Mouse (Mus musculus): ENCODE measurements at regions not wholly inside any gene's neighbourhood (a gene's known extent, or its start where the extent isn't known, plus 50 kb on each side); places are given as distances from the start of the nearest gene placed in this dataset.

DNA sequence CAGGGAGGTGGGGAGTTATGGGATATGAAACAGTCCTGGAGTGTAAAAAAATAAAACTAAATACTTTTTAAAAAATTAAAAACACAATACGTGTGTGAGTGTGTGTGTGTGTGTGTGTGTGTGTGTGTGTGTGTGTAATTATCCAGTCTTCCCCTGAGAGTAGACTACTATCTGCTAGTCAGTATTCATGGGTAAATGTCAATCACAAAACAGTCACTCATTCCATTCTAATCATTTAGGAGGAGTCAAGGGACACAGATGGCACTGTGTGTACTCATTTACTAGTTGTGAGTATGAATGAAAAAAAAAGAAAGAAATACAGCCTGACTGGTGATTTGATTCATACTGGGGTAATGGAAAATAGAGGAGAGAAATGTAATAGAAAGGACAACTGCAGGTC is 226.5 kb downstream of the Mpdz start:
- DNase-seq, result no peak

GRCm38 (mm10) chr4:81217979-81218378 is 224.6 kb downstream of the Mpdz start:
- DNase-seq, result no peak

DNA sequence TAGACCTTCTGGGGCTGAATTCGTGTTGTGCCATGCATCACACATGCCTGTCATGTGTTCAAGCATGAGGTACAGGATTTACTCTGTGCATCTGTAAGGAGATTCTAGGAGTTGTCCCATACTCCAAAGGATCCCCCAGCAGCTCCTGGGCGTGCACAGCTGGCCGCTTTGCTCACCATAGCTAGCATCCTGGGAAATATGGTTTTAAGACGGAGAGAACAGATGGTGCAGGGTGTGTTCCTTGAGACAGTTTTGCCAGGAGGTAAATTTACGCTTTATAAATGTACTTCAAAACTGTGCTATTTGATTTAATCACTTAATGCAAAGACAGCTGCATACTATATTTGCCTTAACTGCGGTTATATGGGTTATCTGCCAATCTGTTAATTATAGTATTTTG is 220.6 kb downstream of the Mpdz start:
- DNase-seq, result no peak

GRCm38 (mm10) chr4:81222468-81223175 is 220.0 kb downstream of the Mpdz start:
- peak; percentile 17 for DNase-seq

All from kidney, adult 9 months (tissue).